Mouse (Mus musculus): ENCODE measurements at regions not wholly inside any gene's neighbourhood (a gene's known extent, or its start where the extent isn't known, plus 50 kb on each side); places are given as distances from the start of the nearest gene placed in this dataset.
"Not testable (repeated sequence)": the region's sequence is repeated elsewhere in the genome, so short reads cannot be mapped to it uniquely, and the experiment has no call there.

- no peak for DNase-seq
Measured at GRCm38 (mm10) chr8:26612153-26612552, 365.0 kb upstream of the Zfp703 start.

- no peak for DNase-seq
Measured at GRCm38 (mm10) chr8:26622311-26623052, 354.6 kb upstream of the Zfp703 start.

- DNase-seq = no peak
Measured at GRCm38 (mm10) chr8:26626186-26626585, 350.9 kb upstream of the Zfp703 start.

GRCm38 (mm10) chr8:26626651-26627077 is 350.5 kb upstream of the Zfp703 start:
- peak in 1 of 2 experiments; percentile 2 for DNase-seq

GRCm38 (mm10) chr8:26627191-26627891 is 349.8 kb upstream of the Zfp703 start:
- DNase-seq = no peak

GRCm38 (mm10) chr8:26630544-26630943 is 346.6 kb upstream of the Zfp703 start:
- DNase-seq = no peak

- DNase-seq = peak in 1 of 2 experiments; percentile 6
Measured at GRCm38 (mm10) chr8:26635701-26636100, 341.4 kb upstream of the Zfp703 start.

GRCm38 (mm10) chr8:26645375-26645774 is 331.8 kb upstream of the Zfp703 start:
- DNase-seq = not testable (repeated sequence)

- no peak for DNase-seq
Measured at GRCm38 (mm10) chr8:26650287-26650686, 326.8 kb upstream of the Zfp703 start.

- no peak for DNase-seq
Measured at GRCm38 (mm10) chr8:26655897-26656296, 321.2 kb upstream of the Zfp703 start.

- DNase-seq = no peak
Measured at GRCm38 (mm10) chr8:26656310-26657075, 320.6 kb upstream of the Zfp703 start.

GRCm38 (mm10) chr8:26659381-26659780 is 317.7 kb upstream of the Zfp703 start:
- DNase-seq = peak in 1 of 2 experiments; percentile 63

GRCm38 (mm10) chr8:26669541-26669940 is 307.6 kb upstream of the Zfp703 start:
- DNase-seq = no peak

GRCm38 (mm10) chr8:26672486-26673395 is 304.4 kb upstream of the Zfp703 start:
- DNase-seq = no peak

- no peak for DNase-seq
Measured at GRCm38 (mm10) chr8:26677584-26678138, 299.5 kb upstream of the Zfp703 start.

- DNase-seq = no peak
Measured at GRCm38 (mm10) chr8:26680891-26681381, 296.2 kb upstream of the Zfp703 start.

- peak in 1 of 2 experiments; percentile 55 for DNase-seq
Measured at GRCm38 (mm10) chr8:26687146-26687545, 290.0 kb upstream of the Zfp703 start.

- no peak for DNase-seq
Measured at GRCm38 (mm10) chr8:26688035-26688434, 289.1 kb upstream of the Zfp703 start.

- DNase-seq = no peak
Measured at GRCm38 (mm10) chr8:26688745-26689478, 288.2 kb upstream of the Zfp703 start.

GRCm38 (mm10) chr8:26689479-26690177 is 287.5 kb upstream of the Zfp703 start:
- DNase-seq = no peak

Measured in kidney, postnatal 36 days (tissue).